Mouse (Mus musculus) embryonic fibroblast, embryonic 13.5 days (primary cell): ENCODE results near the gene Wdhd1.

ENCODE experiments used
- CTCF ChIP-seq: IDR thresholded peaks from 2 replicates; pipeline ENCODE4 v1.5.1; 2011; ENCODE audit warnings: mild to moderate bottlenecking, control low read depth, low read length, moderate library complexity, borderline replicate concordance; ENCODE audit not compliant: insufficient read depth
- POLR2A ChIP-seq: IDR thresholded peaks from 2 replicates; pipeline ENCODE4 v1.6.1; 2011; ENCODE audit warnings: low read depth, mild to moderate bottlenecking, control low read depth, low read length, moderate library complexity

DNA sequence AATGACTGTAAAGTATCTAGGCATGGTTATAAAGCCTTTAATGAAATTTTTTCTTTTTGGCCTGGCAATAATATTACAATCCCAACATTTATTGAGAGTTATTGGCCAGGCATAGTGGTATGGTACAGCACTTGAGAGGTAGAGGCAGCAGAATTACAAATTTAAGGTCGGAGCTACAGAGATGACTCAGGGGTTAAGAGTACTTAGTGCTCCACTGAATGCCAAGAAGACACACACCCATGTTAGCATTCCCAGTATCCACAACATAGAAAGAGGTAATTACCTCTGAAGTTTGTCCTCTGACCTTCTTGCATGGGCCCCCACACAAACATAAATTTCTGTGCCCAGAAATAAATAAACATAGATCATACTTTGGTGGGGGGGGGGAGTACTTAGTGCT is 32.4 kb upstream of the Wdhd1 start:
- TF ChIP-seq POLR2A (no peak), CTCF (no peak)
